Mouse (Mus musculus): ENCODE measurements at regions not wholly inside any gene's neighbourhood (a gene's known extent, or its start where the extent isn't known, plus 50 kb on each side); places are given as distances from the start of the nearest gene placed in this dataset.

DNA sequence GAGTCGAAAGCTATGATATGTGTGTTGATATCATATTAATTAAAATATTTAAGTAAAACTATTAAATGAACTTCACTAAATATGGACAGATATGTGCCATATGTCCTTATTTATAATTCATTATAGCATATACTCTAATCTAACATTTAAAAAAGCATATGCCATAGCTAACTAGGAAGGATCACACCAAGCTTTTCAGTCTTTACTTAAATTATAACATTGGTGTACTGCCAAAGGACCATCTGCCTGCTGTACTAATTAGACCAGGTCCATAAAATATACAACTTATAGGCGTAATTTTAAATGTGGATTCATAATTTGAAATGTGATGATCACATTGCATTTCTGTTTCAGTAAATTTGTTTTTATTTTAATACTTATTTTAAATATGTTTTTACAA lies 651.9 kb upstream of the Klhl1 start:
- intact Hi-C loops (cut with DNase I), result no loop called here
- no peak for DNase-seq

DNA sequence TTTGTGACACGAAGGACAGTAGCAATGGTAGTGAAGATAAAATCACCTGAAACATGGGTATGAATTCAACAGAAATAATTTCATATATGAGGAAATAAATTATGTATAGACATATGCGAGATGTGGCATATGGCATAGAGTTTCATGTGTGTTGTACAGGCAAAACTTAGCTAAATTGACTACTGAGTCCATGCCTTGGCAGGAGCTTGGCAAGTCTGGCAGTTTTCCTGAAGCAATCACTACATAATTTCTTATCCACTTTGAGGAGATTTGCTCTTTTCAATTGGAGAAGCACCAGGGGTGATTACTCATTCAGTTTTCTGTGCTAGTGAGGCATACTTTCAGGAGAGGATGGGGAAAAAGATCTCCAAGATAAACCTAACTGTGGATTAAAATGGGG lies 646.9 kb upstream of the Klhl1 start:
- no peak for DNase-seq
- intact Hi-C loops (cut with DNase I), result no loop called here

DNA sequence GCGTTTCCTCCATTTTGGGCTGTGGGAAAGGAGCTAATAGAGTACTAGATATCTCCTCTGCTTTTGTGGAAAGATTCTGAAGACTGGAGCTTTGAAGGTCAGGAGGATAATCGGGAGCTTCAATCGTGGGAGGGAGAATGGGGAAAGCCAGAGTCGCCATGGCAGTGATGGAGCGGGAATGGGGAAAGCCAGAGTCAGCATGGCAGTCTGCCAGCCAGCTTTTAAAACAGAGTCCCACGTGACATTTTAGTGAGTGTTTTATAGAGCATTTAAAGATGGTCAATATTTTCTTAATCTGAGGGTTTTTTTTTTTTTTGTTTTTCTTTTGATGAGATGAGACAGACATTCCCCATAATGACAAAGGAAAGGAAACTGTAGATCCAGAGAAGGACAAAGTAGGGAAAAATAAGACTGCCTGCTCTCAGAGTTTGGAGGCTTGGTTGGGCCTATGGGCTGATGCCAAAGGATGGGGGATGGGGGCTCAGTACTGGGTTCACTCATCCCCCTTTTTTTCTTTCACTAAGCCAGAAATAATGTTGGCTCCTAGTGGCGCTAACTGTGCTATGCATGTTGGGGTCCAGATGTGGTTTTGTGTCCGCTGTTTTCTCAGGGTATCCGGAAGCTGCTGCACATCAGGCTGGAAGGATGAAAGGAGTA lies 630.2 kb upstream of the Klhl1 start:
- no peak for DNase-seq
- intact Hi-C loops (cut with DNase I), result no loop called here

DNA sequence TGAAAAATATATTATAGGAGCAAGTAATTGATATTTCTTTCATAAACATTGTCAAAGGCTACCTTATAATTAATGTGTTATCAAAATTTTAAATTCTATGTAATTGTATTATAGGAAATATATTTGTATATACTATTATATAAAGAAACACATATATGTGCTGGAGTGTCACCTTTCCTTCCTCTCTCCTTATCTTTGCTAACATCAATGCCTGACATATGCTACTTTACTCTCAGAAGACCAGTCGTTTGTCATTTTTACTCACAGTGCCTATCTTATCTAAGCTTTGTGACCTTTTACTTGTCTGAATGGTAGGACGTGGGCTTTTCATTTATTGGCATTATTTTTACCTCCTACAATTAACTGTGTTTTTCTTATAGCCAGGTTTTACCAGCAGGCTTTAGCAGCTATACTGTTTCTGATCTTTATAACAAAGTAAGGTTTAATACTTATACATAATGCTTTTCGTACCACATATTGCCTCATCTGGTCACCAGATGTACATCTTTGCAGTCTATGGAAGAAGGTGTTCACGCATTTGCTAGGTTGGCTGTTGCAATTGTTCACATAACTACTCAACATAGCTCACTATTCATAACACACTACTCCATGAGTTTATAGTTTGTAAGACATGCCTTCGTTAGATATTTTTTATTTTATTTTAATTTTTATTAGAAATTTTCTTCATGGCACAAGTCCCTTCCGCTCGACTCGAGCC lies 597.2 kb upstream of the Klhl1 start:
- intact Hi-C loops (cut with DNase I), result no loop called here
- DNase-seq, result no peak

DNA sequence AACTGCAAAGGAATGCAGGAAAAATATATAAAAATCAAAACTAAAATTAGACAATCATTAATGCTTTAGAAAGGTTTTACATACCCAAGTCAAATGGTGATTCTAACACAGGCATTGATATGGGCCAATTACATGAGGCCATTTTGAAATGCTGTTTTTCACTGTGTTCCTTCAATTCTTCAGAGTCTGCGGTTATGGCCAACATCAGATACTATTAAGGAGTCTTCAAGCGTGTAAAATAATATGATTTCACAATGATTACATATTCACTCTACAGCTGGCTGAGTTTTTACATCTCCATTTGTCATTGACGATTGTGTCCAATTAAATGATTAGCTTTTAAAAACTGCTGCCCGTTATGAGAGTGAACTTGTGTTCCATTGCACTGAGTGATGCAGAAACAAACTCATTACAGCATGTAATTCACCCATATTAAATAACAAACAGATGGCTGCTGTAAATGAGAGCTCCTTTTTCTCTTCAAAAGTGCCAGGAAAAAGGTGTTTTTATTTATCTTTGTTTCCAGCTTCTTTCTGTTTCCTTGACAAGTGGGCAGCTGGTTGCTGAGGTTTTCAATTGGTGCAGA lies 582.3 kb upstream of the Klhl1 start:
- intact Hi-C loops (cut with DNase I), result no loop called here
- DNase-seq, result no peak

DNA sequence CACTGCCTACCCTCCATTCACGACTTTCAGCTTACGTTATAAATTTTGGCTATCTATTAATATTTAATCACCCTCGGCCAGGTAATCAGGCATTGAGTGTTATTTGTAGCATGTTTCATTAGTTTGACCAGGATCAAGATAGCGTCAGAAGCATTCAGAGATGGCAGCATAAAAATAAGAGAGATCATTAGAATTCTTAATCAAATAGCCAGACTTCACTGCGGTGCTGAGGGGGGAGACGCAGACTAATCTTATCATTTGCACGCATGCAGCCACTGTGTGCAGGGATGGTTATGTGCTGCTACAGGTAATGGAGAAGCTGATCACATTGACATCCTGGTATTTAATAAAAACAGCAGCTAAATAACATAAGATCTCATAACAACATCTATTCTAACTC lies 574.5 kb upstream of the Klhl1 start:
- intact Hi-C loops (cut with DNase I), result no loop called here
- DNase-seq, result no peak

DNA sequence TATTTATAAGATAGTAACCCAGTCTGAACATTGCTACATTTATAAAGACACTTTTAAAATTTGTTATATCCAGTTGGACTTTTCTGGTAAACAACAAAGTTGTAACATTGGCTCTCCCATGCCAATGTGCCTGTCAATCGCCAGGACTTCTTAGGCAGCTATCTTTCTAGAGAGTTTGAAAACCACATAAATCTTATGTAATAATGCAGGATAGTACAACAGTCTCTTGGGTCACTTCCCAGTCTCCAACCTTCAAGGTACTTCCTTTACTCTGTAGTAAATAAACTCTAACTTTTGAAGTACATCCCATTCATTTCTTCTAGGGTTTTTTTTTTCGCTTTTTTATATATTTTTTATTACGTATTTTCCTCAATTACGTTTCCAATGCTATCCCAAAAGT lies 570.0 kb upstream of the Klhl1 start:
- DNase-seq, result no peak

DNA sequence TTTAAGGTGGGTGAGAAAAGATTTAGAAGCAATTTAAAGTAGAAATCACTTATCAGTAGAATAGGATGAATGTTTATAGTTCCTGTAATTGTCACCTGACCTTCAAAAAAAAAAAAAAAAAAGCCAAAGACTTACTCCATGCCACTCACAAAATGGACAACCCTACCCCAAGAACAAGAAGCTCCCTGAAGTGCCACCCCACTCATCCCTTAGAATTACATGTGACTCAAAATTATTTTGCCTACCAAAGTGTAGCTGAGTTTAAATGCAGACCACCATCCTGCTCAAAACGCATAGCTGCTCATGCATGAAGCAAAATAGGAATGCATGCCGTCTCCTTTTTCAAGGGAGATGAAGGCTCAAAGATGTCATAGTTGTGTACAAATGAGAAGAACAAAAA lies 568.4 kb upstream of the Klhl1 start:
- intact Hi-C loops (cut with DNase I), result no loop called here
- DNase-seq, result no peak

More for the DNA sequence above, 570.0 kb upstream of the Klhl1 start:
- intact Hi-C loops (cut with DNase I), result no loop called here

DNA sequence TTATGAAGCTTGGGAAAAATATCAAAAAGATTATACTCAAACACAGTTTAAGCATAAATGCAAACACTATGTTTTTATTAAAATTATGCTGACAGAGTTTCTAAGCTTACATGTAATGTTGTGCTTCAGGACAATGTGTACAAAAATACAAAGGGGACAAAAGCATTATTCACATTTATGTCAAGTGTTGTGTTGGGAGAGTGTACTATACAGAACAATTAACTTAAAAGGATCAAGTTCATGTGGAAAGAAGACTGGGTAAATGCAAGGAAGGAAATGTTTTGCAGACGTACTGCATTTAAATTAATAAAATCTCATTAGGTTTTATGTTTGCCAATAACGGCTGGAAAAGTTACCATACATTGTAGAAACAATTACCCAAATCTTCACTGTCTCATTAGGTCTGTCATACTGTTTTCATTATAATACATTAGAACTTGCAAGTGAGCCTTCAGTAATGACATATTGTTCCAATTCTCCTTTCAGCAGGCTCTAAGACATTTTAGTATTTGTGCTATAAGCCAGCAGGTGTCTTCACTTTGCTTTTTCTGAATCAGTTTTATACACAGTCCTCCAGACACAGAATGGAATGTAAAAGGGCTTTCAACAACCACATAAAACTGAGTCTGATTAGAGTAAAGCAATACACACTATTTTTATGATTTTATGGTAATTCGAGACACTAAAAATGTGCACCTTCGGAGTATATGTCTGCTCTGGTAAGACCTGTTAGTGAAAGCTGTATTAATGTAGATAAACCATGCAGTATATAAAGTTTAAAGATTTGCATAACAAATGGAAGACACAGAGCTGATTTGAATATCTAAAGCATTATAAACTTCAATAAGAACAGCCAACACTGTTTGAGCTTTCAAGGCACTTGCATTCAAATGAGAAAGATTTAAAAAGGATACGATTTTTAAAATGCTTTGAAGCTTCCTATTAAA lies 567.7 kb upstream of the Klhl1 start:
- intact Hi-C loops (cut with DNase I), result no loop called here
- no peak for DNase-seq

DNA sequence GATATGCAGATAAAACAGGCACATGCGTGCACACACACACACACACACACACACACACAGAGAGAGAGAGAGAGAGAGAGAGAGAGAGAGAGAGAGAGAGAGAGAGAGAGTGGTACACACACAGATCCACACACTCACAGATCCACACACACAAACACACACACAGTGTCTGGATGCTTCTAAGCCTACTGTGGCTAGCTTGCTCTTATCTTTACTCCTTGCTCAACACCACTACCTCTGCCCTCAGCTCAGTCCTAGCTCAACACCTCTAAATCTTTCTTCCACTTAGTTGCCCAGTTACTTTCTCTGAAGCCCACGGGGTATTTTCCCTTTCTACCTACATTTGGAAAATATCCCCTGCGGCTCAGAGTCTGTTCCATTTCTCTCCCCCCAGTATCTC lies 555.9 kb upstream of the Klhl1 start:
- no peak for DNase-seq
- intact Hi-C loops (cut with DNase I), result no loop called here

DNA sequence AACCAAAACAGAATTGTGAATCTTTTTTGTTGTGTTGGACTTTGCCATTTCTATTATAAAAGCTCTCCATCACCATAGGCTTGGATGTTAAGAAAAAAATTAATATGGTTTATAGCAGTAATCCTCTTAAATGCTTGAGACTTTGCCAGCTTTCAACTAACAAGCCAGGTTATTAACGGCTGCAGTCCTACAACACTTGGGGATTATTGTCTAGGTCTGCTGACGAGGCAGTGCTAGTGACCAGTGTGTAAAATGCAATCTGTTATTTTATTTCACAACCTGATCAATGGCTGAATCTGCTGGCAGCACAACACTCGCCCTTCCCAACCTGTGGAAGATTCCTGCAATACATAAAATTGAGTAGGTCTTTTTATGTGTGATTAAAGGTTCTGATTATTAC lies 549.9 kb upstream of the Klhl1 start:
- intact Hi-C loops (cut with DNase I), result no loop called here
- DNase-seq, result no peak

DNA sequence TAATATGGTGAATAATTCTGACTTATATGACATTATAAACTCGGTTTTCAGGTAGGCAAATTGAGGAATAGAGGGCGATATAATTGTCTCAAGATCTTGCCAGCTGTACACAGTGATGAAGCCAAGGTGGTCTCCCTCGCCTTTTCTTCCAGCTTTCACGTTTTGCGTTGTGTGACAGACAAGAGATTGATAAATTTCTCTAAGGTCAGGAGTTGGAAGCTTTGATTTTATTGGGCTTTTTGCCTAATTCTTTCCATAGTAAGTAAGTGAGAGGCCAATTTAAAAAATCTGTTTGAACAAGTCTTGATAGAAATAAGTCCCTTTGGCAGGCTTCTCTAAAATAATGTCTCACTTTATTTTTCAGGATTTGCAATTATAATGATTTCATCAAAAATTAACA lies 549.4 kb upstream of the Klhl1 start:
- no peak for DNase-seq
- intact Hi-C loops (cut with DNase I), result no loop called here

DNA sequence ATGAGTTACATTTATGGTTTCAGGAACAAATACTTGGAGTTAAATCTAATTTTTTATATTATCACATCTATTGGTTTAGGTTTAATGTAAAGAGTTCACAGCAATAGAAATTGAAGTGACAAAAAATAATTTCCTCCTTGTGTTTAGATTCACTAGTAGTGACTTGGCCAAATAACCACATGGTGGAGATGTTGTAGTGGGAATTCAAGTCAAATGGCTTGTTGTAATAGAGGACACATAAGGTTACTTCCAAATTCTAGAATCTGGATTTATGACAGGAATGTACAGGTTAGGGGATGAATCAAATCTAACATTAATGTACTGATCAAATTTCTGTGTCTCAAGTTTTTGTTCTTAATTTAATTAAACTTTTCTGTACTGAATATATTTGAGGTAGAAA lies 526.4 kb upstream of the Klhl1 start:
- DNase-seq, result no peak
- intact Hi-C loops (cut with DNase I), result no loop called here

DNA sequence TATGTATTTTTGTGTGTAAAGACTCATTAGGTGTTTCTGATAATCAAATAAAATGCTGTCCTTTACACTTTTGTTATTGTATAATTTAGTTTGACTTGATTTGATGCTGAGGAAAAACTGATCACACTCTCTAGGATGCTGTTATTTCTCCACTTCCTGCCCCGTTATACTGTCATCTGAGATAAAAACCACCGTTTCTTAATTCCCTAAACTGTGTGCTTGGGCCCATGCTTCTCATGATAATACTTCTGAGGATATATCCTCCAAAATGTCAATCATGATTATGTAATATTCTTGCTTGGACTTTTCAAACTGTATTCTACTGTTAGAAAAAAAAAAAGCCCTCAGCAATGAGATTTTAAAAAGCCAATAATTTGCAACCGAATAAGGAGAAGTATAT lies 520.9 kb upstream of the Klhl1 start:
- DNase-seq, result no peak
- intact Hi-C loops (cut with DNase I), result no loop called here

DNA sequence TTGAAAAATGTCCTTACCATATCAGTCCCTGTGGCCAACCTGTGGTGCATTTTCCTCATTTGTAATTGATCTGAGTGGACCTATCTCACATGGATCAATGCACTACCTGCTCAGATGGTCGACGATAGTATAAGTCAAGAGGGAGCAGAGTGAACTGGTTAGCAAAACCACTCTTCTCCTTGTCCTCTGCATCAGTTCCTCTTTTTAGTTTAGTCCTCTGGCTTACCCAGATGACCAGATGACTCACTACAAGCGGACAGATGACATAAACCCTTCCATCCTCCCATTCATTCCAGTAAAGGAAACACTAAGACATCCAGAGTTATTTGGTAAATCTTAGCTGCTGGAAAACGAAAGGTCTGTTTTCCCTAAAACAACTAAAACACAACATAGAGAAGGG lies 509.6 kb upstream of the Klhl1 start:
- intact Hi-C loops (cut with DNase I), result no loop called here
- DNase-seq, result no peak

DNA sequence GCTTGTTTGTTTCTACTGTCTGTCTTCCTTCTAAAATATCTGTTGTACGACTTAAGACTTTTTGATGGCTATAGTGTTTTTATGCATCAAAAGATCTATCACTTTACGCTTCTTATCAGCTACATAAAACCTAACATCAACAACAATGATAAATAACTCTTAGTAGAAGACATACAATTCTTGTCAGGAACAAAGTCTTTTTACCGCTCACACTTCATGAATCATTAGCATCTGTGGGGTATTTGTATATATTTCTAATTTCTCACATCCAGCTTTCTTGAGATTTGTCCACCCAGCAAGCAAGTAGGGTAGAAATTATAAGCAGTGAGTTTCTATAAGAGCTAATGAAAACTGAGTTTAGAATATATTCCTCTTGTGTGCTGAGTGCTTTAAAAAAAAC lies 487.4 kb upstream of the Klhl1 start:
- DNase-seq, result no peak
- intact Hi-C loops (cut with DNase I), result no loop called here

DNA sequence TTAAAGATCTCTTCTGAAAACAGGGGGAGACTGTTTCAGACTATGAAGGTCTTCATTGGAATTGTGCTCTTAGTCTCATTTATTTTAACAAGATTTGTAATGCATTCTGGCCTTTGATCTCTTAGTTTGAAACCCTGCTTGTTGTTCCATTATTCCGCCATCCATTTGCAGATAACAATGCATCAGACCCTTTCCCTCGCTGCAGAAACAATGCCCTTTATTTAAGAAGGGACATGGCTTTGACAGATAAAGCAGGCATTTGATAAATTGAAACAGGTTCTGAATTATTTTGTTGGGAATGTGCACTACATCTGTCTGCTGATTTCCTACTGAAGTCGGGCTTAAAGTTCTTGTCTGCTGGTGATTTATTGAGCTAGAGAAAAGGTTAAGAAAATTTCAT lies 476.2 kb upstream of the Klhl1 start:
- no peak for DNase-seq
- intact Hi-C loops (cut with DNase I), result no loop called here

DNA sequence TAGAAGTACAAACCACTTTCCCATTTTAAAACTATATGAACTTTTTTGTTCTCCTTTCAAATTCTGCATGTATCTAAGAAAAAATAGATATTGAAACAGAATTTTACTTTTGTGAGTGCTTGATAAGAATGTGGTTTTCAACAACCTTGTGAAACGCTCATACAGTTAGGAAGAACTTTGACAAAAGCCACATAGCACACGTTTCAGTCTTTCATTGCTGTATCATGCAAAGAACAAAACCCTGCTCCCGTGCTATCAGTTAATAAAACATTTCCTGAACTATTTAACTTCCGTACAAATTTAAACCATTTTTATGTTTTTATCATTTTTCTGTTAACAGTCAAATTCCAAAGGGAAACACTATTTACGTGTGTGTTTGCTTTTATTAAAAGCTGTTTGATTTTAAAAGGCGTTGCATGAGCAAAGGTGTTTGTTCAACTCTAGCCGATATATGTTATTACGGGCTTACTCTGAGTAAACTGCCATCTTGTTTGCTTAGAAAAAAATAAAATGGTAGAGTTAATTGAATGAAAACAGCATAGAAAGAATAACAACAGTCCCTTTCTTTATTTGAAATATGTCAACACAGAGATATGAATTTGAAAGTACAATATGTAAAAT lies 471.8 kb upstream of the Klhl1 start:
- no peak for DNase-seq
- intact Hi-C loops (cut with DNase I), result no loop called here

DNA sequence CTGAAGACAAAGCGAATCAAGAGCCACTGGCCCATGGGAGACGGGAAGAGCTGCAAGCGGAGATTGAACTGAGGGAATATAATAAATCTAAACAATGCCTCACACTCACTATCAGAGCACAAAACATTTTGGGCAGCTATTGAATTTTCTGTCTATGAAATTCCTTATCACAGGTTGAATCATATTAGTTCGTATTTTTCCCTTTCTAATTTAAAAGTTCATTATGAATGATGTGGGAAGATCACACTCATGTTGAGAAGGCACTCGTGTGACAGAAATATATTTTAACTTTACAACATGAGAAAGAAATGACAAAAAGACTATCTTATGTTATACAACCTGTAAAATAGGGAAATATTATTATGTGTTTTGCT lies 444.2 kb upstream of the Klhl1 start:
- intact Hi-C loops (cut with DNase I), result no loop called here
- DNase-seq, result no peak

DNA sequence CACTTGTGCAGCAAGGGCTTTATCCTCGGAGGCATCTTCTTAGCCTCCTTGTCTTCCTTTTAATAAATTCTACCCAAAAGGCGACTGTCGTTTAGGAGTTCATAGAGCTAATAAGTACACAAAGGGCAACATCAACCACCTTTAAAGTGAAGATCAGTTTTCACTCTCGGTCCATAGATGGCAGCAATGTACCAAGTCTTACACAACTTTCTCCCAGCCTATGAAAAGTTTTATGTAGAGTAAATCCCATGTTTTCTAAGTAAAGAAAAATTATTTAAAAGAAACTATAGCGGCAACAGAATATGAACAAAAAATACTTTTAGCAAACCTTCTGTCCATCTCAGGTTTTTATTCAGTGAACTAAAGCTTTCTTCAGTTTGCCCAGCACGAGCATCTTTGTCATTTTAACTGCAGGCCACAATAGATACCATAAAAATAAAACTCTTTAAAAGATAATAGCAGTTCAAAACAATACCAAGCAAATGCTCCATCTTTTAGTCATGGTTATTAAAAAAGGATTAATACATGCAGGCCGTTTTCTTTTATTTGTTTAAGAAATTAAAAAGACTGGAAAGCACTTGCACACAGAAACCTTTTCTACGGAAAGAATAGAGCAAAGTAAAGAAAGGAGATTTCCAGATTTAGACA lies 443.6 kb upstream of the Klhl1 start:
- no peak for DNase-seq
- intact Hi-C loops (cut with DNase I), result no loop called here

DNA sequence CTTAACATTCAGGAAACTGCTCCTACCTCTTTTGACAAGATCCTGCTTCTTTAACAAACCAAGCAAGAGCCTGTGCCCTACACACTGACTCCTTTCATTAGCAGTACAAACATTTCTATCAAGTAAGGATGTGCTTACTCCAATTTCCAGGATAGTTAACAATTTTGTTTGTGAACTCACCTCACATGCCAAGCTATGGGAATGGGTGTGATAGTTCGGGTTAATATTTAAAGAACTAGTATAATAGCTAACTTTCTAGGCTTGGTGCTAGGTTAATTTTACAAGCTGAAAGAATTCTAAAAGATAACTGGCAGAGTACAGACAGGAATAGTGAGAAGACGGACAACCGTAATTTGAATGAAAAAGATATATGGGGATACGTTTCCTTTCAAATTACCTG lies 437.2 kb upstream of the Klhl1 start:
- intact Hi-C loops (cut with DNase I), result no loop called here
- DNase-seq, result no peak

All from left cerebral cortex, postnatal 4 days (tissue).